Mouse (Mus musculus): ENCODE results near the gene Glis1. TPM values are rescaled to one million over a fixed set of nuclear protein-coding genes. Genes with fewer than 3 reads are reported as not detected.
A peak's percentile ranks its signal among the peaks of the same experiment; 100 is the strongest.

Gene Glis1
- total and polyA plus RNA-seq, 2 experiments from 2014 or later: 0.43 to 1.6 TPM

DNA sequence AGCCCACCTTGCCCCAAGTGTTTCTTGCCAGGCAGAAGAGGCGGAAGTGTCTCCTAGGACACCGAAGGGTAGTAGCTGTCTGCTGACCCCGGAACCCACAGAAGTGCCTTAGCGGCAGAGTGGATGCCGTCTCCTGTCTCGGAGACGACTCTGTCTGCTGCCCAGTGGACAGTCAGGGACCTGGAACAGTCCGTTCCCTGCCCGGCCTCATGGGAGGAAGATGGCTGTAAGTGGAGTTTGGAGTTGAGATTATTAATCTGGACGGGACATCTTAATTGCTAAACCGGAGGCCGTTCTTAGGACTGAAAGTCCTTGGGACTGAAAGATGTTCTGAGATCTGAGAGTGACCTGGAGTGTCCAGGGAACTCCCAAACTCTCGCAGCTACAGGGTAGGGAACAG, 15.1 kb downstream of the Glis1 start:
- H3K27me3 ChIP-seq (ENCODE audit: insufficient read depth, low read length): no peaks in the 10 kb centered on the region

GRCm38 (mm10) chr4:107452266-107453015, 18.1 kb downstream of the Glis1 start:
- H3K27ac ChIP-seq (ENCODE audit: low read depth, low read length): no peak overlapping the region
- DNase-seq (no peak), ATAC-seq (no peak)
- TF ChIP-seq CTCF (IDR thresholded peaks at IDR 0.05; ENCODE audit: low read depth): no peak
- H3K4me2 ChIP-seq (ENCODE audit: low read depth): no peak overlapping the region
- H3K4me1 ChIP-seq (ENCODE audit: insufficient read depth): no peaks in the 10 kb centered on the region
- WGBS: 68% methylated on average over 18 of the region's 18 CpGs
- no peaks in the 10 kb centered on the region for H3K9me3 ChIP-seq (ENCODE audit: low read length)
- no peak overlapping the region for H3K4me3 ChIP-seq (ENCODE audit: low read depth, low read length)
- H3K36me3 ChIP-seq (ENCODE audit: insufficient read depth): no peaks in the 10 kb centered on the region
- no peaks in the 10 kb centered on the region for H3K27me3 ChIP-seq (ENCODE audit: insufficient read depth, low read length)
- no peak overlapping the region for H3K9ac ChIP-seq

More for the DNA sequence above, 15.1 kb downstream of the Glis1 start:
- Histone ChIP-seq H3K9me3 (ENCODE audit: low read length) (no peaks in the 10 kb centered on the region), H3K27ac (ENCODE audit: low read depth, low read length) (no peak overlapping the region), H3K36me3 (ENCODE audit: insufficient read depth) (no peaks in the 10 kb centered on the region), H3K4me2 (ENCODE audit: low read depth) (no peak overlapping the region), H3K4me3 (ENCODE audit: low read depth, low read length) (no peak overlapping the region), H3K4me1 (ENCODE audit: insufficient read depth) (no peaks in the 10 kb centered on the region), H3K9ac (no peak overlapping the region)
- ATAC-seq (no peak), DNase-seq (no peak)
- 88% methylated on average over 13 of the region's 13 CpGs for WGBS
- TF ChIP-seq CTCF (IDR thresholded peaks at IDR 0.05; ENCODE audit: low read depth): no peak

GRCm38 (mm10) chr4:107453141-107453984, 19.0 kb downstream of the Glis1 start:
- no peaks in the 10 kb centered on the region for H3K27me3 ChIP-seq (ENCODE audit: insufficient read depth, low read length)
- H3K4me2 ChIP-seq (ENCODE audit: low read depth): no peak overlapping the region
- no peaks in the 10 kb centered on the region for H3K9me3 ChIP-seq (ENCODE audit: low read length)
- 61% methylated on average over 16 of the region's 16 CpGs for WGBS
- ATAC-seq (peak; percentile 94), DNase-seq (peak; percentile 91)
- no peak overlapping the region for H3K4me3 ChIP-seq (ENCODE audit: low read depth, low read length)
- H3K36me3 ChIP-seq (ENCODE audit: insufficient read depth): no peaks in the 10 kb centered on the region
- TF ChIP-seq CTCF (IDR thresholded peaks at IDR 0.05; ENCODE audit: low read depth): peak; percentile 90
- H3K9ac ChIP-seq: no peak overlapping the region
- no peak overlapping the region; the same call in 1 of the 2 replicates for H3K27ac ChIP-seq (ENCODE audit: low read depth, low read length)
- H3K4me1 ChIP-seq (ENCODE audit: insufficient read depth): no peaks in the 10 kb centered on the region

GRCm38 (mm10) chr4:107457602-107458001, 23.2 kb downstream of the Glis1 start:
- H3K36me3 ChIP-seq (ENCODE audit: insufficient read depth): no peaks in the 10 kb centered on the region
- H3K4me2 ChIP-seq (ENCODE audit: low read depth): no peak overlapping the region
- no peak overlapping the region for H3K27ac ChIP-seq (ENCODE audit: low read depth, low read length)
- no peak for TF ChIP-seq CTCF (IDR thresholded peaks at IDR 0.05; ENCODE audit: low read depth)
- H3K4me1 ChIP-seq (ENCODE audit: insufficient read depth): no peaks in the 10 kb centered on the region
- ATAC-seq (no peak), DNase-seq (no peak)
- no peaks in the 10 kb centered on the region for H3K27me3 ChIP-seq (ENCODE audit: insufficient read depth, low read length)
- no peak overlapping the region for H3K9ac ChIP-seq
- no peaks in the 10 kb centered on the region for H3K9me3 ChIP-seq (ENCODE audit: low read length)
- no peak overlapping the region for H3K4me3 ChIP-seq (ENCODE audit: low read depth, low read length)
- WGBS: 66% methylated on average over 12 of the region's 12 CpGs

DNA sequence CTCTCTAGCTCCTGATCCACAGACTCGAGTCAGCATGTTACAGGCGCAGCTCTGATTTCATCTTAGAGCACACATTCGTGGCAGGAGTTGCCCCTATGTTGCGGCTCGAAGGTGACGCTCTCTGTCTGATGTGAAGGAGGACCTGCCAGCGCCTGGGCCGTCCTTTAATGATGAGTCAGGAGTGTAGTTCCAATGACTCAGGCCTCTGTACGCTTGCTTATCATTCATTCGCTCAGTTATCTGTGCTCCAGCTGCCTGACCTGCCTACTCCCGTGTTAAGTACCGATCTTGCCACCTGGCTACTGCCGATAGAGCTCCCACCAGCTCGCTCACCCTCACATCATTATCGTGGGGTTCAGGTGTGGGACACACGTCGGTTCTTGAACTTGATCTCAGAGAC, 24.5 kb downstream of the Glis1 start:
- WGBS: 88% methylated on average over 17 of the region's 17 CpGs
- Histone ChIP-seq H3K9me3 (ENCODE audit: low read length) (no peaks in the 10 kb centered on the region), H3K4me2 (ENCODE audit: low read depth) (no peak overlapping the region), H3K27me3 (ENCODE audit: insufficient read depth, low read length) (no peaks in the 10 kb centered on the region), H3K4me1 (ENCODE audit: insufficient read depth) (no peaks in the 10 kb centered on the region), H3K27ac (ENCODE audit: low read depth, low read length) (no peak overlapping the region), H3K9ac (no peak overlapping the region), H3K4me3 (ENCODE audit: low read depth, low read length) (no peak overlapping the region), H3K36me3 (ENCODE audit: insufficient read depth) (no peaks in the 10 kb centered on the region)
- DNase-seq: no peak
- no peak for TF ChIP-seq CTCF (IDR thresholded peaks at IDR 0.05; ENCODE audit: low read depth)
- no peak for ATAC-seq

GRCm38 (mm10) chr4:107459461-107459860, 25.1 kb downstream of the Glis1 start:
- no peak for TF ChIP-seq CTCF (IDR thresholded peaks at IDR 0.05; ENCODE audit: low read depth)
- Histone ChIP-seq H3K9me3 (ENCODE audit: low read length) (no peaks in the 10 kb centered on the region), H3K9ac (no peak overlapping the region), H3K27ac (ENCODE audit: low read depth, low read length) (no peak overlapping the region), H3K4me1 (ENCODE audit: insufficient read depth) (no peaks in the 10 kb centered on the region), H3K27me3 (ENCODE audit: insufficient read depth, low read length) (no peaks in the 10 kb centered on the region), H3K4me2 (ENCODE audit: low read depth) (no peak overlapping the region), H3K36me3 (ENCODE audit: insufficient read depth) (no peaks in the 10 kb centered on the region), H3K4me3 (ENCODE audit: low read depth, low read length) (no peak overlapping the region)
- DNase-seq (no peak), ATAC-seq (no peak)
- WGBS: 86% methylated on average over 2 of the region's 2 CpGs

- TF ChIP-seq CTCF (IDR thresholded peaks at IDR 0.05; ENCODE audit: low read depth): no peak
- no peak overlapping the region for H3K9ac ChIP-seq
- no peak overlapping the region for H3K4me2 ChIP-seq (ENCODE audit: low read depth)
- no peak overlapping the region for H3K27ac ChIP-seq (ENCODE audit: low read depth, low read length)
- H3K4me3 ChIP-seq (ENCODE audit: low read depth, low read length): no peak overlapping the region
- DNase-seq (no peak), ATAC-seq (no peak)
- no peaks in the 10 kb centered on the region for H3K36me3 ChIP-seq (ENCODE audit: insufficient read depth)
- no peaks in the 10 kb centered on the region for H3K27me3 ChIP-seq (ENCODE audit: insufficient read depth, low read length)
- H3K9me3 ChIP-seq (ENCODE audit: low read length): no peaks in the 10 kb centered on the region
- no peaks in the 10 kb centered on the region for H3K4me1 ChIP-seq (ENCODE audit: insufficient read depth)
- WGBS: 86% methylated on average over 11 of the region's 11 CpGs
Measured at GRCm38 (mm10) chr4:107460468-107460867, 26.1 kb downstream of the Glis1 start.

Measured in forebrain, postnatal 0 days (tissue).